In genomic region chr1:35390371-35390770, GRCm38 (mm10) we compare ENCODE assay signal across 28 mouse cellular contexts.
DNase-seq lines count a peak whose midpoint lies in the region; ATAC-seq and TF ChIP-seq lines count a peak whose summit lies in the region.
"Had no signal": no experiment of that assay in that cellular context is flagged by ENCODE, and none has a peak within 500 bp of the region (broad histone marks: within the 10 kb centered on the region; RNA-seq: fewer than 3 reads in every experiment).

No protein-coding gene starts in this region.

- 86% methylated on average over 4 of the region's 4 CpGs for WGBS in neural tube, embryonic 13.5 days
- WGBS in intestine, postnatal 0 days, result 45% methylated on average over 4 of the region's 4 CpGs

- no peaks in the 10 kb centered on the region for H3K36me3 ChIP-seq in neural tube, embryonic 13.5 days
- H3K36me3 ChIP-seq in intestine, postnatal 0 days (ENCODE audit: control insufficient read depth, insufficient read depth), result no peaks in the 10 kb centered on the region
- H3K36me3 ChIP-seq: embryonic facial prominence, embryonic 13.5 days; embryonic facial prominence, embryonic 15.5 days; forebrain, embryonic 10.5 days; forebrain, embryonic 12.5 days; G1E had no signal

- H3K27me3 ChIP-seq in neural tube, embryonic 13.5 days, result no peaks in the 10 kb centered on the region
- no peaks in the 10 kb centered on the region for H3K27me3 ChIP-seq in intestine, postnatal 0 days (replicated peaks; ENCODE audit: control insufficient read depth, insufficient read depth, low read length)
- H3K27me3 ChIP-seq: CH12.LX; embryonic facial prominence, embryonic 13.5 days; embryonic facial prominence, embryonic 15.5 days; forebrain, embryonic 12.5 days; Patski had no signal

- no peak overlapping the region for H3K4me3 ChIP-seq in neural tube, embryonic 13.5 days
- no peak overlapping the region for H3K4me3 ChIP-seq in intestine, postnatal 0 days (ENCODE audit: low read depth, low read length)
- H3K4me3 ChIP-seq: embryonic facial prominence, embryonic 13.5 days; embryonic facial prominence, embryonic 15.5 days; erythroblast, embryonic 14.5 days; forebrain, embryonic 10.5 days; forebrain, embryonic 12.5 days had no signal

- no peak for ATAC-seq in neural tube, embryonic 13.5 days (ENCODE audit: low read depth)
- ATAC-seq in intestine, postnatal 0 days, result peak; percentile 60; the same call in 1 of the 2 replicates
- ATAC-seq: activated CD4-positive, CD25-positive, alpha-beta regulatory T cell, adult 4 months; CD4-positive, CD25-positive, alpha-beta regulatory T cell, adult 4 months; forebrain, embryonic 14.5 days; Patski had no signal

- H3K9me3 ChIP-seq in neural tube, embryonic 13.5 days, result no peaks in the 10 kb centered on the region
- no peaks in the 10 kb centered on the region for H3K9me3 ChIP-seq in intestine, postnatal 0 days (ENCODE audit: control insufficient read depth)
- H3K9me3 ChIP-seq: embryonic facial prominence, embryonic 13.5 days; embryonic facial prominence, embryonic 15.5 days; forebrain, embryonic 10.5 days; forebrain, embryonic 12.5 days; G1E had no signal

- H3K27ac ChIP-seq in neural tube, embryonic 13.5 days (replicated peaks), result peak overlapping the region; percentile 18; the same call in 1 of the 2 replicates
- H3K27ac ChIP-seq in intestine, postnatal 0 days (ENCODE audit: low read depth, low read length), result no peak overlapping the region
- H3K27ac ChIP-seq: embryonic facial prominence, embryonic 13.5 days; embryonic facial prominence, embryonic 15.5 days; forebrain, embryonic 10.5 days; forebrain, embryonic 12.5 days had no signal

- DNase-seq in heart, adult 11 months, result peak; percentile 14
- DNase-seq in heart, adult 18-20 months, result no peak
- DNase-seq in neural tube, embryonic 10.5 days (ENCODE audit: extremely low spot score, low spot score), result no peak
- no peak for DNase-seq in kidney, postnatal 10 days
- no peak for DNase-seq in right cerebral cortex, postnatal 14 days
- DNase-seq: adrenal gland, adult 8-10 months; adrenal gland, postnatal 14 days; adrenal gland, postnatal 36 days; B cell, adult 2 months; cerebellum, adult 11-12 months; cerebellum, adult 2 months; cerebellum, adult 9-10 months; cerebellum, postnatal 10 days; cerebellum, postnatal 36 days; embryo, embryonic 11 days had no signal

- no peak overlapping the region for H3K9ac ChIP-seq in neural tube, embryonic 13.5 days
- no peak overlapping the region for H3K9ac ChIP-seq in intestine, postnatal 0 days (ENCODE audit: low read depth, low read length)
- H3K9ac ChIP-seq: embryonic facial prominence, embryonic 13.5 days; embryonic facial prominence, embryonic 15.5 days; forebrain, embryonic 12.5 days had no signal

- H3K4me1 ChIP-seq in neural tube, embryonic 13.5 days (replicated peaks), result peaks cover 33% of the 10 kb centered on the region
- 0 out of 2 replicates have a peak, but pooled peaks cover 2% of the 10 kb centered on the region for H3K4me1 ChIP-seq in intestine, postnatal 0 days (replicated peaks; ENCODE audit: control insufficient read depth, insufficient read depth, low read length)
- H3K4me1 ChIP-seq: embryonic facial prominence, embryonic 13.5 days; embryonic facial prominence, embryonic 15.5 days; forebrain, embryonic 10.5 days had no signal

- H3K4me2 ChIP-seq in neural tube, embryonic 13.5 days, result no peak overlapping the region
- H3K4me2 ChIP-seq in intestine, postnatal 0 days (replicated peaks; ENCODE audit: low read depth), result no peak overlapping the region
- H3K4me2 ChIP-seq: embryonic facial prominence, embryonic 13.5 days; embryonic facial prominence, embryonic 15.5 days; forebrain, embryonic 12.5 days had no signal

- TF ChIP-seq CTCF in intestine, postnatal 0 days (IDR thresholded peaks at IDR 0.05; ENCODE audit: low read depth), result no peak
